Mouse (Mus musculus) megakaryocyte progenitor cell, adult 5-6 weeks (primary cell): ENCODE results near the gene Fbxl19. TPM values are rescaled to one million over a fixed set of nuclear protein-coding genes. Genes with fewer than 3 reads are reported as not detected.
"Not testable (repeated sequence)": the region's sequence is repeated elsewhere in the genome, so short reads cannot be mapped to it uniquely, and the experiment has no call there.

Experiments
- ATAC-seq: replicated peaks from 2 replicates; pipeline ENCODE4 v1.8.0; 2016; ENCODE audit warnings: mild to moderate bottlenecking, moderate TSS enrichment, inconsistent platforms; ENCODE audit not compliant: poor library complexity
- total RNA-seq, 2 experiments: library from RNA; stranded (forward) in 1 of 2; stranded (reverse) in 1 of 2; fragments of 157-497, 149-512 nt in 1 of 2; fragments of 200-1000 nt in 1 of 2; gene quantifications; 2 replicates each; pipeline versions ENCODE4 v1.2.3 to v1.2.4; 2015 to 2017

Gene Fbxl19
- total RNA-seq, 2 experiments from 2014 or later: 5.6 to 14.2 TPM

- ATAC-seq: peak; percentile 72
Observed at GRCm38 (mm10) chr7:127766851-127767609, 22.7 kb downstream of the Fbxl19 start.

DNA sequence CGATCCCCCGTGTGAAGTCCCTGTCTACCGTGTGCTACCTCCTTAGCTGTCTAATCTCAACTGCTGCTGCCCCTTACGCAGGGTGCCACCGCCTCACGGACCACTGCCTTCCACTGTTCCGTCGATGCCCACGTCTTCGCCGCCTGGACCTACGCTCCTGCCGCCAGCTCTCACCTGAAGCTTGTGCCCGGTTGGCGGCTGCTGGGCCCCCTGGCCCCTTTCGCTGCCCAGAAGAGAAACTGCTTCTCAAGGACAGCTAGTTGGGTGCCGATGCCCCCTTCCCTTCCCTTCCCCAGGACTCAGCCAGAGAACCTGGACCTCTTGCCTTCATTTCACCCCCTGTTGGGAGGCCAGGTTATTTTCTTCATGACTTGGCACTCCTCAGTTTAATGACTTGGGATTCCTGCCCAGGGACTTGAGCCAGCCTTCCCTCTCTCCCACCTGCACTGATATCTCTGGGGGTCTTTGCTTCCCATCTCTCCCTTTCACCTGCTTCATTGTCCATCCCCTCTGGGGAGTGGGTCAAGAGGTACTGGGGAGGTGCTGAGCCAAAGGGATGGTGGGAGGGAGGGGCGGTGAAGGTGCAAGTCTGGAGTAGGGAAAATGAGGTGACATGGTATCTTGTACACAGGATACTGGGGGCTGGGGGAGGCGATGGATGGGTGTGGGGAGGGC, 23.5 kb downstream of the Fbxl19 start:
- ATAC-seq: peak; percentile 2; the same call in 1 of the 2 replicates

DNA sequence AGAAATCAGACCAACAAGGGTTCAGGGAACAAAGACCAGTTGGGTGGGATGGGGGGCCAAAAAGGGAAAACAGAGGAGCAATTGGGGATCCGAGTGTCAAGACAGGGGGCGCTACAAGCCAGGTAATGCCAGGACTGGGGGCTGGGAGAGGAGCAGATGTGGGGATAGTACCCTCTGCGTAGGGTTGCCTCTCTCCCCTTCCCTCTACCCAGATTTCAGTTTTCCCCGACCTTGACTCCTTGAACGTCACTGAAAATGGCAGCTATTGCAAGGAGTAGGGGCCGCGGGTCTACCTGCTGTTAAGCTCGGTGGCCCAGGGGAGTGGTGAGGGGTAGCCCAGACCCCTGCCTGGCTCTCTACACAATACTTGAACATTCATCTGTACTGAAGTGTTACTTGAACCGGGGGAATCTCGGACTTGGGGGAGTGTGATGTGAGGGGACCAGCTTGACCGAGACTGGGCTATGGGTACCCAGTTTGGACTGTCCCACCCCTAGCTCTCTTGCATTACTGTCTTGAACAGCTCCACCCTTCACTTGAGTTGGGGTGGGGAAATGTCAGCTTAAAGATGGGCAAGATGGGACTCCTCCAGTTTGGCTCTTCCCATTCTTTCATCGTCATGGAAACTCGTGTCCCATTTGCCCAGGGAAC, 24.1 kb downstream of the Fbxl19 start:
- ATAC-seq: no peak

DNA sequence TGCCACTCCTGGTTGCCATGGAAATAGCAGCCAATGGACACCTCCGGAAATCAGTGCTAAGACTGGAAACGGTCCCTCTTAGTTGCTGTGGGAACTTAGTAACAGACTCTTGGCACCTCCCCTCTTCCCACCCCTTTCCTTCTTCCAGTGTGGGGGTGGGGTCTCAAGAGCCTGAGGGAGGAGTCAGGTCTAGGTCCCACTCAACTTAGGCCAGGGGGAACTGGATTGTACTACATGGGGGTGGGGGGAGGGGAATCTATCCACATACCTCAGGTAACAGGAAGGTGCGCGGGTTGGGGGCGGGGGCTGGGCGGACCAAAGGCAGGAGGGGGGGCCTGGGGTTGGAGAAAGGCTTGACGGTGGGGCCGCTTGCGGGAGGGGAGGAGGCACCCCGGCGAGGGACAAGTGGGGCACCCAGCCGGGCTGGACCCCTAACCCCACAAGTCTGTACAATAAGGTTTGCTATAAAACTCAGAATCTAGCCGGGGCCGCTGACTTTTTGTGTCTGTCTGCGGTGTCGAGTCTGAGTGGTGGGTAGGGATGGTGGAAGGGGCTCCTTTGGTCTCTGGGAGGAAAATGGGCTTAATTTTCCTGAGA, 24.8 kb downstream of the Fbxl19 start:
- ATAC-seq: peak; percentile 53

GRCm38 (mm10) chr7:127769651-127770038, 25.3 kb downstream of the Fbxl19 start, which contains the start of gene Orai3:
TSS of gene Orai3 (plus strand) at chr7:127769815.
- peak; percentile 42 for ATAC-seq

- 0 out of 2 replicates have a peak, but pooled peaks have one; percentile 3 for ATAC-seq
Observed at GRCm38 (mm10) chr7:127770039-127770905, 25.9 kb downstream of the Fbxl19 start.

DNA sequence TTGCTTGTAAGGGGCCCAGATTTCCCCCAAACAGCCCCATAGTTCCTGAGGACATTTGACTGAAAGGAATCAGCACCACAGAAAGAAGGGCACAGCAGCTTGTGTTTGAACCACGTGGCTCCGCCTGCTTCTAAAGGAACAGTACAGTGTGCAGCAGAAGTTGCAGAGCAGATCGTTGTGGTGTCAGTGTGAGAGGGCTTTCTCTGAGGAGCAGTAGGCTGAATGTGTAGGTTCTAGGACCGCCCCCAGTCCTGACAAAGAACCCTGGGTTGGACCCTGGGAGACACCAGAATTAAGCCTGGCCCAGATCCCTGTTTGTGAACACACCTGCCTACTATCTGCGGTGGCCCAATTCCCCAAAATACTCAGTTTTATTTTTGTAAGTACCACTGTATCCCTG, 26.9 kb downstream of the Fbxl19 start:
- ATAC-seq: no peak

DNA sequence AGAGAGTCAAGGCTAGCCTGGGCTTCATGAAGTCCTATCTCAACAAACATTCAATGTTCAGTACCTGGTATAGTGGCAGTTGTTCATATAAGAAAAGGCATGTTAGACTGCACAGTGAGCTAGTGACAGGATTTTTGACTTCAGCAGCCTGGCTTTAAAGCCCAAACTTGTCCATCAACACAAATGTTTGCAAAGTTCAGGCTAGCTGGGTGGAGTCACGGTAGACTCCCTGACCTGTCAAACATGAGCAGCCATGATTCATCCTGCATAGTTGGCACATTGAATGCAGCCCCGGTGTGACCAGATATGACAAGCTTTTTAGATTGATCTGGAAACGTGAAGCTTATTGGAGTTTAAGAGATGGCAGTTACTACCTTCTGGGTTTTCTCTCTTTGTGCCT, 27.7 kb downstream of the Fbxl19 start:
- ATAC-seq: no peak

DNA sequence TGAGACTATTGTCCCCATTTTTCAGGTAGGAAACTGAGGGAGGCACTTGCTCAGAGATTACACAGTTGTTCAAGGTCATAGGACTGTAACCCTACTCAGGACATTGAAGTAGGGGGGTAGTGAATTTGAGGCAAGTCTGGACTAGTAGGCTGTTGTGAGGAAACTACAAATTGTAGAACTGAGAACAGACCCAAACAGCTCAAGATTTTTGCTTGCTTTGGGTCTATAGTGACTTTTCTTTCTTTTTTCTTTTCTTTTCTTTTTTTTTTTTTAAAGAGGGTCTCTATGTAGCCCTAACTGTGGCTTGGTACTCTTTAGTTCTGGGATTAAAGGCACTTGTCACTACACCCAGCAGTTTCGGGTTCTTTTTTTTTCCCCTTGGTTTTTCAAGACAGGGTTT, 28.2 kb downstream of the Fbxl19 start:
- no peak for ATAC-seq

DNA sequence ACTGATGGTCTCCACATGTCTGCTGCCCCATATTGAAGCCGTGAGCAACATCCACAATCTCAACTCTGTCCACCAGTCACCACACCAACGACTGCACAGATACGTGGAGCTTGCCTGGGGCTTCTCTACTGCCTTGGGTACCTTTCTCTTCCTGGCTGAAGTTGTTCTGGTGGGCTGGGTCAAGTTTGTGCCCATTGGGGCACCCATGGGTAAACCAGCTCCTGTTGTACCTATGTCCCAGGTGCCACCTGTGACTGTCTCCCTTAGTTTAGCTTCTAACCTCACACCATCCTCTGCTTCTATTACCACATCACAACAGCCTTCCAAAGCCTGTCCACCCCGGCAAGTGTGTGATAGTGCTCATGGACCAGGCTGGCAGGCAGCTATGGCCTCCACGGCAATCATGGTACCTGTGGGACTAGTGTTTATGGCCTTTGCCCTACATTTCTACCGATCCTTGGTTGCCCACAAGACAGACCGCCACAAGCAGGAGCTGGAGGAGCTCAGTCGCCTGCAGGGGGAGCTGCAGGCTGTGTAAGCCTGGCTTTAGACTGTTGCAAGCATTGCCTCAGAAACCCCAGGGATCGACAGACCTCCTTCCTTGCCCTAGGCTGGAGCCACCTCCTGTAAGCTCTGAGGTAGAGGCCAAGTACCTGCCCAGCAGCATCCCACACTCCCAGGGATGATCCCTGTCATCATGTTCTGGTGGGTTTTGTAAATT, 29.5 kb downstream of the Fbxl19 start:
- peak; percentile 45 for ATAC-seq

DNA sequence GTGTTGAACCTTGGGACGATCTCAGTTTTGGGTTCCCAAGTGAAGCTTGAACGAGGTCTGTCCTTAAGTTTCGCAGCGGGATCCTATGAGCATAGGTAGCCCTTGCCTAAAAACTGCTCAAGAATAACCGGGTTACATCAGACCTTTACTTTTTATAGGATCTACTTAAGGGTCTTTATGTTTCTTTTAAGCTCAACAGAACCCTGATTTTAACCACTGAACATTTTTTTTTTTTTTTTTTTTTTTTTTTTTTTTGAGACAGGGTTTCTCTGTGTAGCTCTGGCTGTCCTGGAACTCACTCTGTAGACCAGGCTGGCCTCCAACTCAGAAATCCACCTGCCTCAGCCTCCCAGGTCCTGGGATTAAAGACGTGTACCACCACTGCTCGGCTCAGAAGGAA, 31.5 kb downstream of the Fbxl19 start:
- not testable (repeated sequence) for ATAC-seq

GRCm38 (mm10) chr7:127776426-127776825, 32.1 kb downstream of the Fbxl19 start, which contains the start of gene Setd1a:
TSS of gene Setd1a (plus strand) at chr7:127776670.
- ATAC-seq: peak; percentile 54

DNA sequence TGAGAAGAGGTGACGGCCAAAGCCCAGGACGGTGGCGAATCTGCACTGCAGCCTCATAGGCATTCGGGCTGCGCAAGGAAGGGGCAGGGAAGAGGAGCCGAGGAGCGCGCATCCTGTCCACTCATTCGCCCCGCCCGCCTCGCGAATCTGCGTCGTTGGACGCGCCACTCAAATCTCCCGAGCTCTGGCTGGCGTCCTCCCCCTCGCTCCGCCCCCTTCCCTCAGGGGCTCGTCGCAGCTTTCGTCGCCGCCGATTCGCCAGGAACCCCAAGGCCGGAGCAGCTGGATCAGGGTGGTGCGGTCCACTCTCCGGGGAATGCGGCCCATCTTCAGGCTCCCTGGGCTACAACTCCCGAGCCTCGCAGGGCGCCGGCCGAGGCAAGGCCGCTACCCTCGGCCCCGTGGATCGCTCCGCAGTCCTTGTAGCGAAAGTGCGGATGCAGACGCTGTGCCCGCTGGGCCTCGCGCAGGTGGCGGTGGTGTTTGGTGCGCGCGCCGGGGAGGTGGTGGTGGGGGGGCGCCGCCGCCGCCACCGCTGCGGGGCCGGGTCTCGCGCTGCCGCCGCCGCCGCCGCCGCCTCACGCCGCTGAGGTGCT, 32.6 kb downstream of the Fbxl19 start:
- peak; percentile 85 for ATAC-seq

DNA sequence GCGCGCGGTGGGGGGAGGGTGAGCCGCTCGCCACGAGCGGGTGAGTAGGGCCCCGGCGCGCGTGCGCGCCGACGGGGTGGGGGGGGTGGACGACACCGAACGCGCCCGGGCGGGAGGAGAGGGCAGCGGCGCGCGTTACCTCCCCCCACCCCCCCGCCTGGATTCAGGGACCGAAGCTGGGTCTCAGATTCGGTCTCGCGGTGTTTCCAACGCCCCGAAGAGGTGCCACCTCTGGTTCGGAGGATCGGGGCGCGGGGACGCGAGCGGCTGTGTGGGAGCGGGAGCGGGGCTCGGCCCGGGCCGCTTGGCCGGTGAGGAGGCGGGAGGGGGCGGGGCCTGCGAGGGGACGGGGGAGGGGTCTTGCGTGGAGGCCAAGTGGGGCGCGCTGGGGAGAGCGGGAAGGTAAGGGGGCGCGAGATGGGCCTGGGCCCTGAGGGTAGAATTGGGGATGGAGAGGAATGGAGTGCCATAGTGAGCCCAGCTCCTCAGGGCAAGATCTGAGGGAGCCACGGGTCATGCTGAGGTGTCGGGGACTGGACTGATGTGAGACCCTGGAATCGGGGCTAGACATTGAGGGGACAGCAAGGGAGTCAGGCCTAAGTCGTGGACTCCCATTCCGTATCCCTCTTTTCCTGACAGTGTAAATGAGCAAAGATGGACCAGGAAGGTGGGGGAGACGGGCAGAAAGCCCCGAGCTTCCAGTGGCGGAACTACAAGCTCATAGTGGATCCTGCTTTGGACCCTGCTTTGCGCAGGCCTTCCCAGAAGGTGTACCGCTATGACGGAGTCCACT, 33.3 kb downstream of the Fbxl19 start:
- peak; percentile 7 for ATAC-seq

DNA sequence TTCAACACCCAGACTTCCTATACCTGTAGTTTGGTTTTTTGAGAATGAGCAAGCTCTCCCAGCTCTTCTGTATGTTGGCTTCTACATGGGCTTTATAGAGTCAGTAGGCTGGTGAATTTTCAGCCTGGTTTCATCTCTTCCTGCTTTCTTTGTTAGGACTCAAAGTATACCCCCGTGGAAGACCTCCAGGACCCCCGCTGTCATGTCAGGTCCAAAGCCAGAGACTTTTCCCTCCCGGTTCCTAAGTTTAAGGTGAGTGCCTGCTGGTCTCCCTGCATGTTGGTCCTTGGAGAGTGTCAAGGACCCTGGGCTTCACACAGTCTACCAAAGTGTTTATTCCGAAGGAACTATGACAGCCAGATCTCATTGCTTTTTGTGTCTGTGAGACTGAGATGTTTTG, 34.0 kb downstream of the Fbxl19 start:
- ATAC-seq: no peak

DNA sequence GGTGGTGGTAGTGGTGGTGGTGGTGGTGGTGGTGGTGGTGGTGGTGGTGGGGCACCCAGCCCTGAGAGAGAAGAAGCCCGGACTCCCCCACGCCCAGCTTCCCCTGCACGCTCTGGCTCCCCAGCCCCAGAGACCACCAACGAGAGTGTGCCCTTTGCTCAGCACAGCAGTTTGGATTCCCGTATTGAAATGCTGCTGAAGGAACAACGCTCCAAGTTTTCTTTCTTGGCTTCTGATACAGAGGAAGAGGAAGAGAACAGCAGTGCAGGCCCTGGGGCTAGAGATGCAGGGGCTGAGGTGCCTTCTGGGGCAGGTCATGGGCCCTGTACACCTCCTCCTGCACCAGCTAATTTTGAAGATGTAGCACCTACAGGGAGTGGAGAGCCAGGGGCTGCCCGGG, 41.0 kb downstream of the Fbxl19 start, which contains the start of gene Gm49388:
Gm49388 (plus strand) TSS at position 301 of the 400 bp plus-strand sequence.
- no peak for ATAC-seq

GRCm38 (mm10) chr7:127797076-127797845, 52.9 kb downstream of the Fbxl19 start:
- ATAC-seq: no peak

DNA sequence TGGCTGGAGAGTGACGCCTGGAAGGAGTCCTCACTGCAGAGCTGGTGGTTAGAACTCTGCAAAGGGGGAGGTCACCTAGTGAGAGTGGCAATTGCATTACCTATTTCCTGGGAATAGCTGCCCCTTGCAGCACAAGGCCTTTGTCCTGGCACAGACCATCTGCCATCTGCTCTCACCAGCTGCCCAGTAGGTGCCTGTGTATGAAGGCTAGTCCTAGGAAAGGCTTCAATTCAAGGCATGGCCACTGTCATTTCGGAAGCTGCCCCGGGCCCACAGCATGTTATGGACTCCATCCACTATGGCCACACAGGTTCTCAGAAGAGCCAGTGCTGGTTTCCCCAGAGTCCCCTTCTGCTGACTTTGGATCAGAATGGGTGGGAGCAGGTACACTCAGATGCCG, 54.2 kb downstream of the Fbxl19 start:
- ATAC-seq: no peak
